Mouse (Mus musculus) frontal cortex, adult (tissue): ENCODE results near the gene Hnrnpm.
"Not testable (repeated sequence)": the region's sequence is repeated elsewhere in the genome, so short reads cannot be mapped to it uniquely, and the experiment has no call there.

Source experiments
- ATAC-seq: cut with Nextera tagmentation; 2 replicates; pipeline ENCODE4 v1.9.2; 2017; ENCODE audit warnings: mild to moderate bottlenecking, moderate library complexity, mixed read lengths; ENCODE audit not compliant: low TSS enrichment

Hnrnpm gene

DNA sequence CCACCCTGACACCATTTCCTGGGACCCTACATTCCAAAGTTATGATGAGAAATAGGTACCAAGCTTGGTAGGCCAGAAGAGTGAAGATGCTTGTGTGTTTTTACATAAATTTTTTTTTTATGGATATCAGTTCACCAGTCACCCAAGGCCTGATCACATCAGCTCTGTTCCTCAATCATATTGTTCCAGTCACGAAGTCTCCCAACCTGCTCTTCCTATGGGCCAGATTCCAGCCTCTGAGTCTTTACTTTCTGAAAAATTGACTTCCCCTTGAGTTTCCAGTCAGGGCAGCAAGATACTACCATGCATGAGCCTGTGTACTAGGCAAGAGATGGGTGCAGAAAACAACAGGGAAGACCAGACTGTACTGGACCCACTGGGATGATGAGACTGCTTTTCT lies at the start of gene Hnrnpm:
TSS of gene Hnrnpm (minus strand) at position 101 of the 400 bp plus-strand sequence.
- no peak for ATAC-seq

DNA sequence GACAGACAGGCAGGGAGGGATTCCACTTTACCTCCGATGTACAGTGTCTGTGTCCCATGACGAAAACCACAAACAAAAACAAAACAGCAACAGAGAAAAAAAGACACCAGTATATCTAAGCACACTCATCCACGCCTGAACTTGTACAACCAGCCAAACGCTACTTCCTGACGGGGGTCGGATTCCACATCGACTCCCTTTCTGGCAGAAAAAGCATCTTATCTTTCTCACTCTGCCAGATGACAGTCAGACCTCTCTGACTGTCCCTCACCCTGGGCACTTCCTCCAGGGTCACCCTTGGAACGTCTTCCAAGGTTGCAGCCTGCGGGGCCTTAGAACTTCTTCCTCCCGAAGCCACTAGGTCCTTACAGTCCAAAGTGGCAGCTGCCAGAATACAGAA lies 46.9 kb upstream of the Hnrnpm start:
- ATAC-seq = not testable (repeated sequence)

- ATAC-seq = not testable (repeated sequence)
These were observed 46.0 kb upstream of the Hnrnpm start for GRCm38 (mm10) chr17:33732556-33733083.

- ATAC-seq = no peak
These were observed 42.6 kb upstream of the Hnrnpm start for GRCm38 (mm10) chr17:33729215-33729614.

- ATAC-seq = no peak
These were observed 41.7 kb upstream of the Hnrnpm start for GRCm38 (mm10) chr17:33728396-33728795.

DNA sequence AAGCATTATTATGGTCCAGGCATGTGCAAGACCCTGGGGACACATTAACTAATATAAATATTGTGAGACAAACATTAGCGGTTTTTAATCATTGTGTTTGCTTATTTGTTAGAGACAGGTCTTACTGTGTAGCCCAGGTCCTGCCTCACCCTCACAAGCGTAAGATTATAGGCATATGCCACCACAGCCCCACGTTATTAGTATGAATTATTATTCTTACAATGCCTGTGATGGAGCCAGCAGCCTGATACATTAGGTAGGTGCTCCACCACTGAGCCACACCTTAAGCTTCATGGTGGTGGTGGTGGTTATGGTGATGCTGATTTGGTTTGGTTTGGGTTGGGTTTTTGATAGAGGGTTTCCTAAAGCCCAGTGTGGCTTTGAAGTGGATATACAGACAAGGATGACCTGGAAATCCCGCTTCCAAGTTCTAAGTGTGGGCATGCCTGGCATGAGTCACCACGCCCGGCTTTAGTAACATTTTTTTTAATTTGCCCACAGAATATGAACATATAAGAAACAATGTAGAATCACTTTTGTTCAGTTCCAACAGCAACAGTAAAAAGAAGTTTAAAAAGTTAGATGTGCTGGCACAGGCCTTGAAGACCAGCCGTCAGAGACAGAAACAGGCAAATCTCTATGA lies 33.2 kb upstream of the Hnrnpm start:
- peak; percentile 58 for ATAC-seq

GRCm38 (mm10) chr17:33718944-33719725 lies 32.5 kb upstream of the Hnrnpm start:
- no peak for ATAC-seq

DNA sequence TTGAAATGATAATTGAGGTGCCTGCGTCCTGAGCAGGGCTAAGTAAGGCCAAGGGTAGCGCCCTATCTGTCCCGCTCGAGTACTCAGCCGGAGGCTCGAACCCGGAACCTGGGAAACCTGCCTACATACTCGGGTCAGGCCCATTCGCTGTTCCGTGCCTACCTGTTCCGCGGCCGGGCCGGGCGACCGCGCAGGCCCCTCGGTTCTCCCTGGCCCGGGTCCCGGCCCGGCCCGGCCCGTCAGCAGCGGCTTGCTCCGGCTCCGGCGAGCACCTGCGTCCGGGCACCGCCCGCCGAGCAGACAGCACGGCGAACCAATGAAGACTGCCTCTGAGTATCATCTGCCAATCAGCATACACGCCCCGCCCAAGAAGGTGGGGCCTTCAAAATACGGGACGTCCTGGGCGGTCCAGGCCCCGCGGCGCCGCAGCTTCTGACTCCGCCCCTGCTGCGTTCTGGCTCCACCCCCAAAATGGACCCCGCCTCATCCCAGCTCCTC lies 31.8 kb upstream of the Hnrnpm start, which contains the start of gene March2:
TSS of gene March2 (minus strand) at position 287 of the 498 bp plus-strand sequence.
- ATAC-seq = peak; percentile 99

DNA sequence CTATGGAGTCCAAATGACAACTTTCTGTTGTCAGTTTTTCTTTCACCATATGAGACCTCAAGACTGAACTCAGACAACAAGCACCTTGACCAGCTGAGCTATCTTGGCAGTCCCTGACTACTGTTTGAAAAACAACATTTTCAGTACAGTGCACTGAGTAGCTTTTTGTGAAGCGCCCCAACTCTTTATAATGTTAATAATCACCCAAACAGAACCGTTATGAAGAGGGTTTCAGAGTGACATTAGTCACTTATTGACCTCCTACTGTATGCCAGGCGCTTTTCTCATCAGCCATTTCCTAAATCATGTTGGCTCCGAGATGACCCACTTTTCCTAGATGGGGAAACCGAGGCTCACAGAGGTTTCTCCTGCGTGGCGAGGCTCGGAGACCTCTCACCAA lies 31.3 kb upstream of the Hnrnpm start:
- peak; percentile 7; the same call in 1 of the 2 replicates for ATAC-seq

GRCm38 (mm10) chr17:33717246-33717645 lies 30.6 kb upstream of the Hnrnpm start:
- ATAC-seq = no peak

DNA sequence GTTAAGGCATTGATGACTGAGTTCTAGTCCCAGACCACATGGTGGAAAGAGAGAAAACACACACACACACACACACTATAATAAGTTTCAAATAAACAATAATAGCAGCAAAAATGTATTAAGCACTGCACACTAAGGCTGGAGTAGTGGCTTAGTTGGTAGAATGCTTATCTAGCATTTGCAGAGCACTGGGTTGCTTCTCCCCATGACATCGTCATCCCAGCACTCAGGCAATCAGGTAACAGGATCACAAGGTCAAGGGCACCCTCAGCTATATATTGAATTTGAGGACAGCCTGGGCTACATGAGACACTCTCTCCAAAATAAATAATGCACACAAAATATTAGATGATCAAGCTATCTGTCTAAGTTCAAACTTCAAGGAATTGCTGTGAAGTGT lies 28.1 kb upstream of the Hnrnpm start:
- no peak for ATAC-seq

DNA sequence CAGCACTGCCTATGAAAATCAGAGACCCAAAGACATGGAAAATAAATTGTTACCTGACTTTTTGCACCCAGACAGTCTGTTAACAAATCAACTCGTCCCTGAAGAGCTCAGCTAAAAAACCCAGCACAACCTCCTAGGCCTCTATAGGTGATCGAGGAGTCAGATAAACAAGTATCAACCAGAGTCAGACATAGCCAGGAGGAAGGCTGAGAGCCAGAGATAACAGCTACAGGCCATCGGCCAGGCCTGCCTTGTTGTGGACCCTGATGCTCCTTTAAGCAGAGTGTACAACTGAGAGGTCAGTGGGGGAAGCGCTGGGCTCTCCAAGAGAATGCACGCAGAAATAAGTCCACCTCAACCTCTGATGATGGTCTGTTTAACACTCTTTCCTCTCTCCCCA lies 26.6 kb upstream of the Hnrnpm start:
- no peak for ATAC-seq

DNA sequence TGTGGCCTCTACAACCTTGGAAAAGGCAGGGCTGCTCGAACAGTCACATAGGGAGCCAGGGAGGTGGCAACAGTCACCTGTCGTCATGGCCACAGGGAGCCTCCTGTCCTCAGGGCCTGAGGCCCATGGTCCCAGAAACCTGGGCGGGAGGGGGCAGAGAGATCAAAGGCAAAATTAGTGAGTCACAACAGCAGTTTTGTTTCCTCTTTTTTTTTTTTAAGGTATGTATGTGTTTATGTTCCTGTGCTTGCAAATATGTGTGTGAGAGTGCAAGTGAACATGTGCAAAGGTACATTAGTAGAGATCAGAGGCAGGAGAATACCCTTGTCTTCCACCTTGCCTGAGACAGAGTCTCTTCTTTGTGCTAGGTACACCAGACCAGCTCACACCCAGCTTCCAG lies 23.2 kb upstream of the Hnrnpm start:
- ATAC-seq = no peak

DNA sequence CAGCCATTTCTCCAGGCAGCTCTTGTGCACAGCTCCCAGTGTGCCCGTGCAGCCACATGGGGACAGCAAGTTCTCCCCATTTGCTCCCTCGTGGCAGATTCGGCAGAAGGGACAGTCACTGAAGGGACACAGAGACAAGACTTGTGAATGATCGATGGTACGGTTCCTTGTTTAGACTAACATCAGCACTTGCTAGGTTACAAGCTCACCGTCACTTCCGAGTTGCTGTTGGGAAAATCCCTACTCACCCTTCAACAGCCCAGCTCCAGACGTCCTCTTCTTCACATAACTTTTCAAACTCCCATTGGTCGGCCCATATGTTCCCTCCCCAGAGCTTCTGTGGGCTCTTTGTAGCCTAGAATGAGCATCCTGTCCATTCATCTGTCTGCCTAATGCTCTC lies 16.4 kb upstream of the Hnrnpm start:
- no peak for ATAC-seq

DNA sequence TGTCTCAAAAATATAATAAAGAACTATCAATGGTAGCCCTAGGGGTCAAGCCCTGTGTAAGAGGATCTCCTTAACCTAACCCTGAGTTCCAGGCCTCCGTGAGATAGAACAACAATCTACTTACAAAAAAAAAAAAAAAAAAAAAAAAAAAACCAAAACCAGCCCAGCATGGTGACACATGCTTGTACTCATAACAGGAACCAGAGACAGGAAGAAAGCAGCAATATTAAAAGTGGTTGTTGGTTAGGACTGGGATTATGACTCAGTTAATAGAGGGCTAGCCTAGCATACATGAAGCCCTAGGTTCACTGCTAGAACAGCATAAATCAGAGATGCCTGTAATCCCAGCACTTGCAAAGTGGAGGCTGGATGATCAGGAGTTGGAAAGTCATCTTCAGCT lies 15.5 kb upstream of the Hnrnpm start:
- ATAC-seq = no peak

DNA sequence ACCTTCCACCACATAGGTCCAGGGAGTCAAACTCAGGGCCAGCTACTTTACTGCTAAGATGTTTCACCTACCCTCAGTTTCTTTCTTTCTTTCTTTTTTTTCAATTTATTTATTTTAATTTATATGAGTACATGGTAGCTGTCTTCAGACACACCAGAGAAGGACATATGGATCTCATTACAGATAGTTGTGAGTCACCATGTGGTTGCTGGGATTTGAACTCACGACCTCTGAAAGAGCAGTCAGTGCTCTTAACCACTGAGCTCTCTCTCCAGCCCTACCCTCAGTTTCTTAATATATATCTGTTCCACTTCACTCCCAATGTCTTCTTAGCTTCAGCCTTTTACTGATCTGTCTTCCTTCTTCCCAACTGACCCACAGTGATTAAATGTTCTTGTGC lies 8.8 kb upstream of the Hnrnpm start:
- no peak for ATAC-seq

GRCm38 (mm10) chr17:33685249-33685653 lies 1.4 kb downstream of the Hnrnpm start:
- peak; percentile 94 for ATAC-seq

DNA sequence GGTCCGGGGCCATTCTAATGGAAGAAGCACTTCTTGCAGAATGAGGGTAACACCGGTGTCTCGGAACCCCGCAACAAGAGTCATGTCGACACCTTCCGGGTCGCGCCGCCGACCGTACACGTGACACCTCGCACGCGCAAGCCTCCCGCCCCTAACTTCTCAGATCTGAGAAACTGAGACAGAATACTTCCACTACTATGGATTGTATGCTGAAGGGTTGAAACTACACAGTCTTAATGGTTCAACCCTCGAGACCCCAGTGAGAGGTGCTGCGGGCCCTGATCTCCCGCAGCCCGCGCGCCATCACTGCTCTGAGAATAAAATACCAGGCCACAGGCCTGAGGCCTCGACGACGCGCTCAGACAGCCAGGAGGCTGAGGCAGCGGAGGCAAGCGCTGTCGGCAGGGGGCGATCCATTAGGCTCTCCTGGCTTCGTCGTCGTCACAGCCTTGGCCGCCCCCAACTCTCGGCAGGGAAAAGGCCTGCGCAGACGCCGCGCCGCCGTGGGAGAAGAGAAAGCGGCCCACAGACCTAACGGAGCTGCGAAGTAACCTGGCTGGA lies 1.9 kb downstream of the Hnrnpm start:
- peak; percentile 76 for ATAC-seq

DNA sequence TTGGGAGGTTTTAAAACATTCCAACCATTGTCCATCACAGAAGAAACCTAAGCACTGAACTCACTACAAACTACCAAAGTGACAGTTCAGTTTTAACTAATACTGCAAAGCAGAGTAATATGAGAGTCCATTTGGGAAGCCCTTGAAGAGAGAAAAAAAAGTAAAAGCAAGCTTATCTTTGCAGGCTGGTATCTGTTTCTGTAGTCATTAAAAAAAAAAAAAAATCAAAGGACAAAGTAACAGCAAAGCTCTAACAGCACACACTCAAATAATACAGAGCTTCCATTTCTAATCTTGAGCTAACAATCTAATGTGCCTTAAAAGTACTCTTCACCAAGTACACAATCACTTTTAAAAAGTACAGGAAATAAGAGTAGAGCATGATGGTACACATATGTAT lies 4.9 kb downstream of the Hnrnpm start:
- no peak for ATAC-seq

DNA sequence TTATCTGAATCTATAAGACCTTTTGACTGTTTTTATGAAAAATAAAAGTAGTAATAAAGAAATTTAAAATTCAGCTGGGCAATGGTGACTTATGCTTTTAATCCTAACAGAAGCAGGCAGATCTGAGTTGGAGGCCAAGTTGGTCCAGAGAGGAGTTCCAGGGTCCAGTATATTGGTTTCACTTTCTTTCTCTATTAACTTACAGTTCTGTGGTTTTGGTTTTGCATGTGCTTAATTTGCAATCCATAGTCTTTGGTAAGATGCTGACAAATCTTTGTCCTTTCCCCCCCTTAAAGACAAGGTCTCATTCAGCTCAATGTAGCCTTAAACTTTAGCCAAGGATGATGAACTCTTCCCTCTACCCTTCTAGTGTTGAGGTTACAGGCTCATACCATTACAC lies 7.9 kb downstream of the Hnrnpm start:
- ATAC-seq = no peak

- no peak for ATAC-seq
These were observed 10.6 kb downstream of the Hnrnpm start for GRCm38 (mm10) chr17:33676086-33676485.

DNA sequence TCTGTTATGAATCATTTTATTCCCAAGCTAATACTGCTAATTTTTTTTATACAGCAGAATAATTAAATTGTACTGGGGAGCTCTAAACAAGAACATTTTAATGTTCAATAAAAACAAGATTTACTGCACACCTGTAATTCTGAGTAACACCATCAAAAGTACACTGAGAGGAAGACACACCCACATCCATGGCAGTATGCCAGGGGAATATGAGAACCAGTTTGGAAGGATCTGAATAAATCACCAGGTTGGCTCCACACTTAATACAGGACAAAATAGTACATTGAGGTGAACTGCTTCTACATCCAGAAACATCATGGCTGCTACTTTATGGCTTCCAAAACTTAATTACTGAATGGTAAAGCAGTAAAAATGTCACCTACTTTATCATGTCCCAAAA lies 11.2 kb downstream of the Hnrnpm start:
- no peak for ATAC-seq

GRCm38 (mm10) chr17:33673837-33674236 lies 12.8 kb downstream of the Hnrnpm start:
- no peak for ATAC-seq
